ENCODE assay signal across 8 mouse cellular contexts in the genomic region with DNA sequence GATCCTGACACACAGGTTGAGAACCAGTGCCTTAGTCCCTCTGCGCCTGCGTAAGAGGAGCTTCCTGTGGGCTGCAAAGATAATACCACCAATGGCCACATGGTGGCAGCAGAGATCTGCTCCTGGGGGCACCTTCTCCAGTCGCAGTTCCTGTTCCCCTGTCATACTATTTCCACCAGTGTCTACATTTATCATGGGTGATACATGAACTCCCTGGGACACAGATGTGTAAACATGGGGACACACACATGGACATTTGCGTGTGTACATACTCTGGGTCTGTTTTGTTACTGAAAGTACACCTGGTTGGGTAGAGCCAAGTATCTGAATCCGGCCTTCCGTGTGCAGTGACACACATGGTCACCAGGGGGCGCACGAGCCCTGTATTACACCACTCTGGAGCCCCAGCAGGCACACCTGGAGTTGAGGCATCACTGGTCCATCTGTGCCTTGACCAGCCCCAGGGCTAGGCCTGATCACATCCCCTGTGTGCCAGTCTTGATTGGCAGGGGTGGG. TPM values are rescaled to one million over a fixed set of nuclear protein-coding genes. Genes with fewer than 3 reads are reported as not detected.
A peak's percentile ranks its signal among the peaks of the same experiment; 100 is the strongest.
DNase-seq lines count a peak whose midpoint lies in the region; ATAC-seq lines count a peak whose summit lies in the region.

No protein-coding gene starts in this region.

- ATAC-seq in activated CD4-positive, CD25-positive, alpha-beta regulatory T cell, adult 4 months, result peak; percentile 53
- peak; percentile 60 for ATAC-seq in inflammation-experienced regulatory T-cells, adult 6 months

- H3K4me3 ChIP-seq in megakaryocyte, embryonic 14.5 days (replicated peaks), result peak overlapping the region; percentile 92

- no peaks in the 10 kb centered on the region for H3K9me3 ChIP-seq in megakaryocyte, embryonic 14.5 days

- peak; percentile 91 for DNase-seq in embryo, embryonic 10.5 days (ENCODE audit: low spot score)
- peak; percentile 70 for DNase-seq in gastrocnemius, postnatal 25 days
- peak; percentile 47 to 92 for DNase-seq in left cerebral cortex, adult 9 months (ENCODE audit: low spot score in 2 of 2)
- peak; percentile 85 to 93 for DNase-seq in right cerebral cortex, adult 2 months (ENCODE audit: low spot score in 2 of 2)
- DNase-seq in urinary bladder, postnatal 14 days (ENCODE audit: low spot score), result peak; percentile 93

- no peaks in the 10 kb centered on the region for H3K36me3 ChIP-seq in megakaryocyte, embryonic 14.5 days (replicated peaks; ENCODE audit: low read length)

- H3K27me3 ChIP-seq in megakaryocyte, embryonic 14.5 days (replicated peaks), result peaks cover 4% of the 10 kb centered on the region

- peaks cover 43% of the 10 kb centered on the region for H3K4me1 ChIP-seq in megakaryocyte, embryonic 14.5 days

RNA-seq across cellular contexts. Expression of gene Tmem121, which starts 36.4 kb away (rescaled TPM):
- not detected for polyA plus RNA-seq in activated CD4-positive, CD25-positive, alpha-beta regulatory T cell, adult 4 months (2017; shearing (Covaris generic))
- under 1 TPM; 0.33 to 0.46 TPM for total RNA-seq in gastrocnemius, postnatal 25 days (2021)
- polyA plus RNA-seq in inflammation-experienced regulatory T-cells, adult 6 months (2017; shearing (Covaris generic)), result under 1 TPM in 1 of 3 experiments, not detected in 2; 0.23 TPM
- not detected in 2 replicates for polyA plus RNA-seq in megakaryocyte, embryonic 14.5 days (2012; ENCODE audit: insufficient read depth, low replicate concordance)

Comparison
In these comparisons a context has a peak if more than half of its experiments do, and no peak if none do; other contexts are left out.
1. Peak in every context shown above with its lines: DNase-seq, ATAC-seq and H3K4me3 ChIP-seq.